In the genomic region with DNA sequence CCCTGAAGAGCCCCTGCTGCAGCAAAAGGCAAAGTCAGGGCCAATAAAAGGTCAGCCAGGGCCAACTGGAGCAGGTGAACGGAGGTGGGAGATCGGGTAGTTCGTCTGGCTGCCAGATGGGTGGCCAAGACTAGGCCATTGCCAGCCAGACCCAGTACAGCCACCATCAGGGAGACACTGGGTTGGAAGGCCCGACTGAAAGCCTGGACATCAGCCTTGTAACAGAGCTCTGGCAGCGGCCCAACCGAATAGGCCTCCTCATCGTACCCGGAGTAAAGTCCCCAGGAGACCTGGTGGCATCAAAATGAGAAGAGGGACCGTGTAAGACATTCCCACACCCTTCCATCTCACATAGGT, we compare ENCODE assay signal across 8 mouse cellular contexts. TPM values are rescaled to one million over a fixed set of nuclear protein-coding genes. Genes with fewer than 3 reads are reported as not detected.
DNase-seq lines count a peak whose midpoint lies in the region; ATAC-seq lines count a peak whose summit lies in the region.

No protein-coding gene starts in this region.

- DNase-seq in cerebellum, adult 18-20 months = peak; percentile 50 to 71
- no peak for DNase-seq in cerebellum, postnatal 10 days
- peak; percentile 44 for DNase-seq in right cerebral cortex, postnatal 4 days
- no peak for DNase-seq in right cerebral cortex, postnatal 36 days (ENCODE audit: low spot score in 2 of 2)
- DNase-seq in limb, embryonic 10.5 days (ENCODE audit: low spot score) = no peak
- no peak for DNase-seq in right cerebral cortex, adult 2 months (ENCODE audit: low spot score in 2 of 2)

- no peaks in the 10 kb centered on the region for H3K9me3 ChIP-seq in limb, embryonic 10.5 days (replicated peaks)
- H3K9me3 ChIP-seq in stomach, embryonic 14.5 days (ENCODE audit: control insufficient read depth, low read depth, low read length) = no peaks in the 10 kb centered on the region

- H3K4me1 ChIP-seq in limb, embryonic 10.5 days = peaks cover 80% of the 10 kb centered on the region
- H3K4me1 ChIP-seq in stomach, embryonic 14.5 days (ENCODE audit: control insufficient read depth, insufficient read depth, low read length) = peaks cover 33% of the 10 kb centered on the region

- WGBS in limb, embryonic 10.5 days = 39% methylated on average over 9 of the region's 9 CpGs
- 43% methylated on average over 9 of the region's 9 CpGs for WGBS in stomach, embryonic 14.5 days

- peak overlapping the region; percentile 46 for H3K4me3 ChIP-seq in limb, embryonic 10.5 days
- H3K4me3 ChIP-seq in stomach, embryonic 14.5 days (ENCODE audit: low read depth, low read length) = peak overlapping the region; percentile 24

- peak overlapping the region; percentile 73; the same call in 1 of the 2 replicates for H3K27ac ChIP-seq in limb, embryonic 10.5 days
- H3K27ac ChIP-seq in stomach, embryonic 14.5 days (ENCODE audit: low read length) = no peak overlapping the region; the same call in 1 of the 2 replicates

- no peak for ATAC-seq in stomach, embryonic 14.5 days (ENCODE audit: insufficient number of reproducible peaks, insufficient read depth, low FRiP score, low read depth)
- ATAC-seq in megakaryocyte-erythroid progenitor cell, adult 5-6 weeks (replicated peaks; ENCODE audit: low FRiP score, low TSS enrichment, poor library complexity, severe bottlenecking) = no peak

- peaks cover 92% of the 10 kb centered on the region for H3K27me3 ChIP-seq in limb, embryonic 10.5 days (ENCODE audit: low read depth, poor library complexity, severe bottlenecking)
- H3K27me3 ChIP-seq in stomach, embryonic 14.5 days (ENCODE audit: control insufficient read depth, insufficient read depth, low read length) = peaks cover 8% of the 10 kb centered on the region; the same call in 1 of the 2 replicates

- peak overlapping the region; percentile 79 for H3K4me2 ChIP-seq in stomach, embryonic 14.5 days (replicated peaks; ENCODE audit: low read depth, low read length)

- H3K9ac ChIP-seq in stomach, embryonic 14.5 days (replicated peaks; ENCODE audit: low read depth, low read length) = peak overlapping the region; percentile 33; the same call in 1 of the 2 replicates

- no peaks in the 10 kb centered on the region for H3K36me3 ChIP-seq in limb, embryonic 10.5 days
- no peaks in the 10 kb centered on the region for H3K36me3 ChIP-seq in stomach, embryonic 14.5 days (ENCODE audit: control insufficient read depth, insufficient read depth, low read length)

RNA-seq across cellular contexts. Expression of a gene that starts 0.9 kb away (rescaled TPM):
- not detected in 2 replicates for polyA plus RNA-seq in limb, embryonic 10.5 days (2016; fragmentation: Nextera tagmentation; extraction: Ambion mirVana)
- polyA plus RNA-seq in stomach, embryonic 14.5 days (2014; fragmentation: Nextera tagmentation; extraction: Ambion mirVana) = 0.14 and 0.33 TPM in 2 replicates
- not detected in 2 replicates for total RNA-seq in megakaryocyte-erythroid progenitor cell, adult 5-6 weeks (2014; fragmentation: Nextera tagmentation)
- not detected in 2 replicates for total RNA-seq in megakaryocyte-erythroid progenitor cell, adult 5-6 weeks (2017)

RNA-seq across cellular contexts. Expression of a gene that starts 3.2 kb away (rescaled TPM):
- 1.9 and 3.0 TPM in 2 replicates for polyA plus RNA-seq in limb, embryonic 10.5 days (2016; fragmentation: Nextera tagmentation; extraction: Ambion mirVana)
- polyA plus RNA-seq in stomach, embryonic 14.5 days (2014; fragmentation: Nextera tagmentation; extraction: Ambion mirVana) = 25.6 and 26.0 TPM in 2 replicates
- not detected in 2 replicates for total RNA-seq in megakaryocyte-erythroid progenitor cell, adult 5-6 weeks (2014; fragmentation: Nextera tagmentation)
- not detected in 2 replicates for total RNA-seq in megakaryocyte-erythroid progenitor cell, adult 5-6 weeks (2017)

RNA-seq across cellular contexts. Expression of a gene that starts 4.0 kb away (rescaled TPM):
- polyA plus RNA-seq in limb, embryonic 10.5 days (2016; fragmentation: Nextera tagmentation; extraction: Ambion mirVana) = 0.04 and 0.09 TPM in 2 replicates
- 2.1 and 2.2 TPM in 2 replicates for polyA plus RNA-seq in stomach, embryonic 14.5 days (2014; fragmentation: Nextera tagmentation; extraction: Ambion mirVana)
- not detected in 2 replicates for total RNA-seq in megakaryocyte-erythroid progenitor cell, adult 5-6 weeks (2014; fragmentation: Nextera tagmentation)
- 0.15 TPM in 1 of 2 replicates, not detected in the other for total RNA-seq in megakaryocyte-erythroid progenitor cell, adult 5-6 weeks (2017)

RNA-seq across cellular contexts. Expression of a gene that starts 18.7 kb away (rescaled TPM):
- polyA plus RNA-seq in limb, embryonic 10.5 days (2016; fragmentation: Nextera tagmentation; extraction: Ambion mirVana) = 2.5 and 3.0 TPM in 2 replicates
- polyA plus RNA-seq in stomach, embryonic 14.5 days (2014; fragmentation: Nextera tagmentation; extraction: Ambion mirVana) = 3.6 and 4.5 TPM in 2 replicates
- not detected in 2 replicates for total RNA-seq in megakaryocyte-erythroid progenitor cell, adult 5-6 weeks (2014; fragmentation: Nextera tagmentation)
- total RNA-seq in megakaryocyte-erythroid progenitor cell, adult 5-6 weeks (2017) = not detected in 2 replicates

RNA-seq across cellular contexts. Expression of a gene that starts 51.9 kb away (rescaled TPM):
- polyA plus RNA-seq in limb, embryonic 10.5 days (2016; fragmentation: Nextera tagmentation; extraction: Ambion mirVana) = 10.1 and 13.6 TPM in 2 replicates
- polyA plus RNA-seq in stomach, embryonic 14.5 days (2014; fragmentation: Nextera tagmentation; extraction: Ambion mirVana) = 17.7 and 19.1 TPM in 2 replicates
- total RNA-seq in megakaryocyte-erythroid progenitor cell, adult 5-6 weeks (2014; fragmentation: Nextera tagmentation) = 18.2 and 20.6 TPM in 2 replicates
- 13.8 and 20.3 TPM in 2 replicates for total RNA-seq in megakaryocyte-erythroid progenitor cell, adult 5-6 weeks (2017)

Comparison
In these comparisons a context has a peak if more than half of its experiments do, and no peak if none do; other contexts are left out.
1. DNase-seq: peak in cerebellum, adult 18-20 months (2 of 2) and right cerebral cortex, postnatal 4 days (single experiment); none in cerebellum, postnatal 10 days (0 of 2), right cerebral cortex, postnatal 36 days (0 of 2), limb, embryonic 10.5 days (single experiment) and right cerebral cortex, adult 2 months (0 of 2).